Mouse (Mus musculus) liver, adult 2 months (tissue): ENCODE measurements around the gene Tm6sf2.

Experiments used
- CTCF ChIP-seq: fragments of 200-500 bp; IDR thresholded peaks from 2 replicates; pipeline ENCODE4 v1.5.1; 2011; ENCODE audit warnings: low read depth, low read length, control low read depth
- POLR2A ChIP-seq: fragments of 200-500 bp; IDR thresholded peaks from 2 replicates; pipeline ENCODE4 v1.6.1; 2011; ENCODE audit warnings: low read length, control low read depth; ENCODE audit not compliant: insufficient read depth; ENCODE audit errors: extremely low read depth

GRCm38 (mm10) chr8:70128435-70128834 is 55.7 kb downstream of the Tm6sf2 start:
- TF ChIP-seq POLR2A: no peak
- no peak for TF ChIP-seq CTCF
